Mouse (Mus musculus) MEL (cell line): ENCODE data around the gene Isoc2a. TPM values are rescaled to one million over a fixed set of nuclear protein-coding genes. Genes with fewer than 3 reads are reported as not detected.

Source experiments
- DNase-seq: peaks from one replicate; pipeline ENCODE4 v3.0.0; 2011; ENCODE audit warnings: low read depth, low spot score
- H3K27ac ChIP-seq: 2 replicates; pipeline ENCODE4 v1.5.1; 2012; ENCODE audit warnings: low read depth, mild to moderate bottlenecking, control low read depth, low read length, moderate library complexity; ENCODE audit not compliant: control insufficient read depth
- H3K27me3 ChIP-seq, 2 experiments: fragments of 150-350 bp in 1 of 2; sonication (generic) in 1 of 2; 2 replicates each; pipeline ENCODE4 v1.6.1; 2012; ENCODE audit warnings: low read length in 2 of 2, mild to moderate bottlenecking in 2 of 2, improper control_type of control experiment in 1 of 2, moderate library complexity in 1 of 2; ENCODE audit not compliant: insufficient read depth in 2 of 2, control insufficient read depth in 1 of 2
- H3K36me3 ChIP-seq, 2 experiments: 2 replicates each; pipeline ENCODE4 v1.6.1; 2012 to 2014; ENCODE audit warnings: low read length in 2 of 2, improper control_type of control experiment in 1 of 2, inconsistent platforms in 1 of 2, mild to moderate bottlenecking in 1 of 2; ENCODE audit not compliant: insufficient read depth in 2 of 2, control insufficient read depth in 1 of 2
- H3K4me1 ChIP-seq, 2 experiments: fragments of 150-350 bp in 1 of 2; sonication (generic) in 1 of 2; 2 replicates each; pipeline ENCODE4 v1.6.1; 2012; ENCODE audit warnings: low read length in 2 of 2, improper control_type of control experiment in 1 of 2, mild to moderate bottlenecking in 1 of 2; ENCODE audit not compliant: insufficient read depth in 2 of 2, control insufficient read depth in 1 of 2
- H3K4me3 ChIP-seq, 2 experiments: fragments of 150-350 bp in 1 of 2; sonication (generic) in 1 of 2; 2 replicates each; pipeline ENCODE4 v1.5.1; 2012; ENCODE audit warnings: low read depth in 2 of 2, low read length in 2 of 2, mild to moderate bottlenecking in 2 of 2, moderate library complexity in 2 of 2, control low read depth in 1 of 2, improper control_type of control experiment in 1 of 2; ENCODE audit not compliant: control insufficient read depth in 1 of 2, insufficient read depth in 1 of 2
- H3K79me2 ChIP-seq: 2 replicates; pipeline ENCODE4 v1.6.1; 2012; ENCODE audit warnings: mild to moderate bottlenecking, low read length, moderate library complexity; ENCODE audit not compliant: control insufficient read depth, poor library complexity, insufficient read depth
- H3K9ac ChIP-seq: 2 replicates; pipeline ENCODE4 v1.6.1; 2012; ENCODE audit warnings: low read depth, mild to moderate bottlenecking, control low read depth, low read length, moderate library complexity; ENCODE audit not compliant: control insufficient read depth, poor library complexity, severe bottlenecking
- H3K9me3 ChIP-seq: fragments of 150-350 bp; sonication (generic); replicated peaks from 2 replicates; pipeline ENCODE4 v1.6.1; 2012; ENCODE audit warnings: mild to moderate bottlenecking, low read length, improper control_type of control experiment, moderate library complexity; ENCODE audit not compliant: insufficient read depth
- CHD1 ChIP-seq: IDR thresholded peaks from 2 replicates; pipeline ENCODE4 v1.6.1; 2012; ENCODE audit warnings: low read depth, mild to moderate bottlenecking, inconsistent platforms, low read length, improper control_type of control experiment
- CHD2 ChIP-seq: IDR thresholded peaks from 2 replicates; pipeline ENCODE4 v1.6.1; 2011; ENCODE audit warnings: low read length, improper control_type of control experiment
- CTCF ChIP-seq, 3 experiments: IDR thresholded peaks in 2 of 3; conservative IDR thresholded peaks in 1 of 3; 2 replicates each; pipeline ENCODE4 v1.5.1; 2011 to 2012; ENCODE audit warnings: low read length in 3 of 3, low read depth in 2 of 3, mild to moderate bottlenecking in 2 of 3, improper control_type of control experiment in 1 of 3, inconsistent platforms in 1 of 3, mixed read lengths in 1 of 3, moderate library complexity in 1 of 3; ENCODE audit not compliant: control insufficient read depth in 1 of 3, insufficient read depth in 1 of 3, poor library complexity in 1 of 3, severe bottlenecking in 1 of 3
- E2F4 ChIP-seq: IDR thresholded peaks from 2 replicates; pipeline ENCODE4 v1.6.1; 2011; ENCODE audit warnings: low read depth, low read length, improper control_type of control experiment, borderline replicate concordance
- ELF1 ChIP-seq: IDR thresholded peaks from 2 replicates; pipeline ENCODE4 v1.6.1; 2014; ENCODE audit warnings: low read depth, mild to moderate bottlenecking, inconsistent platforms, low read length, improper control_type of control experiment, moderate library complexity
- EP300 ChIP-seq, 2 experiments: IDR thresholded peaks; 2 replicates each; pipeline ENCODE4 v1.6.1; 2011; ENCODE audit warnings: improper control_type of control experiment in 2 of 2, low read length in 2 of 2, low read depth in 1 of 2, mild to moderate bottlenecking in 1 of 2
- ETS1 ChIP-seq: IDR thresholded peaks from 2 replicates; pipeline ENCODE4 v1.6.1; 2012; ENCODE audit warnings: low read depth, mild to moderate bottlenecking, inconsistent platforms, low read length, improper control_type of control experiment, moderate library complexity
- GATA1 ChIP-seq: IDR thresholded peaks from 2 replicates; pipeline ENCODE4 v1.6.1; 2011; ENCODE audit warnings: low read depth, low read length, improper control_type of control experiment
- JUND ChIP-seq: IDR thresholded peaks from 2 replicates; pipeline ENCODE4 v1.6.1; 2011; ENCODE audit warnings: low read depth, mild to moderate bottlenecking, improper control_type of control experiment, low read length
- MAFK ChIP-seq: IDR thresholded peaks from 2 replicates; pipeline ENCODE4 v1.6.1; 2011; ENCODE audit warnings: low read depth, mild to moderate bottlenecking, low read length, improper control_type of control experiment, borderline replicate concordance
- MAX ChIP-seq: IDR thresholded peaks from 2 replicates; pipeline ENCODE4 v1.6.1; 2011; ENCODE audit warnings: low read length, improper control_type of control experiment
- MEF2A ChIP-seq: IDR thresholded peaks from 2 replicates; pipeline ENCODE4 v1.6.1; 2014; ENCODE audit warnings: low read depth, mild to moderate bottlenecking, inconsistent platforms, low read length, improper control_type of control experiment; ENCODE audit not compliant: poor library complexity, insufficient replicate concordance, severe bottlenecking; ENCODE audit errors: extremely low read depth
- MXI1 ChIP-seq: IDR thresholded peaks from 2 replicates; pipeline ENCODE4 v1.6.1; 2011; ENCODE audit warnings: mild to moderate bottlenecking, low read depth, low read length, improper control_type of control experiment
- MYB ChIP-seq: IDR thresholded peaks from 2 replicates; pipeline ENCODE4 v1.6.1; 2011; ENCODE audit warnings: mild to moderate bottlenecking, low read depth, low read length, improper control_type of control experiment
- MYC ChIP-seq: IDR thresholded peaks from 2 replicates; pipeline ENCODE4 v1.6.1; 2011; ENCODE audit warnings: low read depth, mild to moderate bottlenecking, low read length, improper control_type of control experiment, moderate library complexity
- NELFE ChIP-seq: IDR thresholded peaks from 2 replicates; pipeline ENCODE4 v1.6.1; 2011; ENCODE audit warnings: low read depth, low read length, improper control_type of control experiment
- POLR2AphosphoS5 ChIP-seq: IDR thresholded peaks from 2 replicates; pipeline ENCODE4 v1.6.1; 2012; ENCODE audit warnings: low read depth, borderline replicate concordance, mild to moderate bottlenecking, inconsistent platforms, low read length, moderate library complexity, mixed read lengths
- RAD21 ChIP-seq: IDR thresholded peaks from 2 replicates; pipeline ENCODE4 v1.6.1; 2011; ENCODE audit warnings: mild to moderate bottlenecking, low read depth, low read length, improper control_type of control experiment
- RCOR1 ChIP-seq: IDR thresholded peaks from 2 replicates; pipeline ENCODE4 v1.6.1; 2012; ENCODE audit warnings: low read depth, mild to moderate bottlenecking, inconsistent platforms, low read length, improper control_type of control experiment
- SMC3 ChIP-seq: IDR thresholded peaks from 2 replicates; pipeline ENCODE4 v1.6.1; 2011; ENCODE audit warnings: low read depth, low read length, improper control_type of control experiment
- TAL1 ChIP-seq: IDR thresholded peaks from 2 replicates; pipeline ENCODE4 v1.6.1; 2012; ENCODE audit warnings: mild to moderate bottlenecking, inconsistent platforms, low read length, moderate library complexity, mixed read lengths
- TBP ChIP-seq: IDR thresholded peaks from 2 replicates; pipeline ENCODE4 v1.8.0; 2011; ENCODE audit warnings: low read depth, low read length, improper control_type of control experiment
- TCF12 ChIP-seq: IDR thresholded peaks from 2 replicates; pipeline ENCODE4 v1.6.1; 2014; ENCODE audit warnings: low read depth, mild to moderate bottlenecking, inconsistent platforms, low read length, improper control_type of control experiment, moderate library complexity
- UBTF ChIP-seq: IDR thresholded peaks from 2 replicates; pipeline ENCODE4 v1.6.1; 2012; ENCODE audit warnings: low read depth, mild to moderate bottlenecking, inconsistent platforms, low read length, improper control_type of control experiment, moderate library complexity, borderline replicate concordance; ENCODE audit not compliant: insufficient read depth
- USF1 ChIP-seq: IDR thresholded peaks from 2 replicates; pipeline ENCODE4 v1.6.1; 2014; ENCODE audit warnings: low read depth, mild to moderate bottlenecking, inconsistent platforms, low read length, improper control_type of control experiment, moderate library complexity
- ZC3H11A ChIP-seq: IDR thresholded peaks from 2 replicates; pipeline ENCODE4 v1.6.1; 2012; ENCODE audit warnings: low read depth, mild to moderate bottlenecking, inconsistent platforms, low read length, improper control_type of control experiment
- ZKSCAN1 ChIP-seq: IDR thresholded peaks from 2 replicates; pipeline ENCODE4 v1.6.1; 2012; ENCODE audit warnings: low read depth, mild to moderate bottlenecking, inconsistent platforms, low read length, improper control_type of control experiment, moderate library complexity
- polyA plus RNA-seq, 2 experiments: library from polyadenylated mRNA; stranded (reverse) in 1 of 2; unstranded in 1 of 2; fragments of >175 nt in 1 of 2; fragments of >200 nt in 1 of 2; gene quantifications; 2 replicates each; pipeline versions ENCODE4 v1.2.1 to v1.2.4; 2012; ENCODE audit warnings: low replicate concordance in 2 of 2, low read depth in 1 of 2; ENCODE audit not compliant: insufficient read length in 2 of 2, insufficient read depth in 1 of 2, missing spikeins in 1 of 2
- total RNA-seq: library from RNA; depleted of rRNA; stranded (reverse); fragments of 300-350 nt; gene quantifications from 2 replicates; pipeline ENCODE4 v1.2.3, GENCODE M21; 2012

The Isoc2a gene
- total and polyA plus RNA-seq, 3 experiments, result 11.1 to 20.6 TPM; not detected in 1

DNA sequence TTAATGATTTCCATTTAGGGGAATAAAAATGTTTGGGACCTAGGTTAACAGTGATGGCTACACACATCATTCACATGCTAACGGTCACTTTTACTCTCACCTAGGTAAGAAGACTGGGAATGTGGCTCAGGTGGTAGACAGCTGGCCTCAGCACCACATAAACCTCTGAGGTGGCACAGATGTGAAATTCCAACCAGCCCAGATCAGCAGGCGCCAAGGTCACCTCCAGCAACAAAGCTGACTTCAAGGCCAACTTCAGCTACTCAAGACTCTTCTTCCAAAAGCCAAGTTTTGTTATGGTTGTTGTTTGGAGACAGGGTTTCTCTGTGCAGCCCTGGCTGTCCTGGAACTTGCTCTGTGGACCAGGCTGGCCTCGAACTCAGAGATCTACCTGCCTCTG, 23.3 kb upstream of the Isoc2a start:
- H3K4me3 ChIP-seq, result no peak overlapping the region
- H3K79me2 ChIP-seq, result no peaks in the 10 kb centered on the region
- H3K27ac ChIP-seq, result no peak overlapping the region

DNA sequence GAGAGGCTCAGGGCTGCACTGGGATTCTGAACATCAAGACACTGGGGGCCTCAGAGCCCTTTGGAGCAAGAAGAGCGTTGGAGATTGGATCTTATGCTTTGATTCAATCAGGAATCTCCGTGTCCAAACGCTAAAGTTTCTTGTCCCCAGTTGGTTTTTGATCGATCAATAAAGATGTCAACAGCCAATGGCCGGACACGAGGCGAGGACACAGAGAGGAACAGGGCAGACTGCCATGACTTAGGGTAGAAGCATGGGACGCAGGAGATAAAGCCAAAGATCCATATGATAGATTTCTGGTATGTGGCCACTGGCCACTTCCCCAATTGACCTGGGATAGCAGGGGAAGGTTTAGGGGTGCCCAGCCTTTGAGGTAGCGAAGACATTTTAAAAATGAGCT, 20.4 kb upstream of the Isoc2a start:
- Histone ChIP-seq H3K9ac (no peak overlapping the region), H3K9me3 (no peaks in the 10 kb centered on the region), H3K4me3 (no peak overlapping the region), H3K36me3 (no peaks in the 10 kb centered on the region), H3K27me3 (no peaks in the 10 kb centered on the region; a peak in 1 of 4 replicates), H3K27ac (no peak overlapping the region), H3K4me1 (0 out of 4 replicates have a peak, but pooled peaks cover 0 to 2% of the 10 kb centered on the region in 2 experiments), H3K79me2 (no peaks in the 10 kb centered on the region)
- no peak for DNase-seq
- TF ChIP-seq TAL1 (no peak), MYC (no peak), NELFE (no peak), USF1 (no peak), ETS1 (no peak), TCF12 (no peak), MAX (no peak), ZC3H11A (no peak), RAD21 (no peak)

More for the DNA sequence above, 23.3 kb upstream of the Isoc2a start:
- Histone ChIP-seq H3K4me1 (0 out of 4 replicates have a peak, but pooled peaks cover 0 to 2% of the 10 kb centered on the region in 2 experiments), H3K27me3 (no peaks in the 10 kb centered on the region; a peak in 1 of 4 replicates), H3K9ac (no peak overlapping the region), H3K9me3 (no peaks in the 10 kb centered on the region), H3K36me3 (no peaks in the 10 kb centered on the region)
- TF ChIP-seq CTCF (IDR thresholded peaks at IDR 0.05 in 2 of 3, conservative IDR thresholded peaks at IDR 0.05 in 1 of 3; ENCODE audit: control insufficient read depth in 1 of 3, insufficient read depth in 1 of 3, low read depth in 2 of 3, low read length in 3 of 3, poor library complexity in 1 of 3, severe bottlenecking in 1 of 3), result no peak
- TF ChIP-seq EP300 (IDR thresholded peaks at IDR 0.05; ENCODE audit: low read depth in 1 of 2, low read length in 2 of 2), result no peak
- TF ChIP-seq MXI1, result no peak
- TF ChIP-seq SMC3, result no peak
- TF ChIP-seq GATA1, result no peak
- no peak for TF ChIP-seq POLR2AphosphoS5
- no peak for TF ChIP-seq MYB
- DNase-seq, result no peak

DNA sequence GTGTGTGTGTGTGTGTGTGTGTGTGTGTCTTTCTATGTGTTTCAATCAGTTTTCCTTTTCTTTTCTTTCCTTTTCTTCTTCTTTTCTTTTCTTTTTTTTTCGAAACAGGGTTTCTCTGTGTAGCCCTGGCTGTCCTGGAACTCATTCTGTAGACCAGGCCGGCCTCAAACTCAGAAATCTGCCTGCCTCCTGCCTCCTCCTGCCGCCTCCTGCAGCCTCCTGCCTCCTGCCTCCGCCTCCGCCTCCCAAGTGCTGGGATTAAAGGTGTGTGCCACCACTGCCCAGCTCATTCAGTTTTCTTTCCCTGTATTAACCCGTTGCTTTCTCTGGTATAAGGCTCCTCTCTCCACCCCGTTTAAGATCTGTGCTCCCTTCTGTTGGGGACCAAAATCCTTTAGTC, 19.6 kb upstream of the Isoc2a start:
- no peak overlapping the region for H3K27ac ChIP-seq

More for the DNA sequence above, 19.6 kb upstream of the Isoc2a start:
- H3K4me1 ChIP-seq, result 0 out of 4 replicates have a peak, but pooled peaks cover 0 to 2% of the 10 kb centered on the region in 2 experiments
- no peaks in the 10 kb centered on the region; a peak in 1 of 4 replicates for H3K27me3 ChIP-seq
- TF ChIP-seq SMC3 (no peak), MEF2A (no peak), MAFK (no peak), TBP (no peak), CHD1 (no peak), USF1 (no peak), MXI1 (no peak), E2F4 (no peak), RCOR1 (no peak), MYB (no peak), NELFE (no peak), MAX (no peak), CHD2 (no peak), MYC (no peak), ZKSCAN1 (no peak), JUND (no peak), UBTF (no peak), ELF1 (no peak)
- H3K79me2 ChIP-seq, result no peaks in the 10 kb centered on the region
- no peaks in the 10 kb centered on the region for H3K36me3 ChIP-seq
- H3K9ac ChIP-seq, result no peak overlapping the region
- H3K9me3 ChIP-seq, result no peaks in the 10 kb centered on the region
- DNase-seq, result no peak
- H3K4me3 ChIP-seq, result no peak overlapping the region
